Mouse (Mus musculus): ENCODE data around the gene Tnpo2. TPM values are rescaled to one million over a fixed set of nuclear protein-coding genes. Genes with fewer than 3 reads are reported as not detected.

The Tnpo2 gene
- 22.9 and 24.8 TPM in 2 replicates for polyA plus RNA-seq (2014; fragmentation: Nextera tagmentation; extraction: Ambion mirVana)

GRCm38 (mm10) chr8:85036718-85037365 is at the start of gene Tnpo2:
Gene Tnpo2 (plus strand): TSS chr8:85036915.
- Histone ChIP-seq H3K4me3 (ENCODE audit: low read depth, low read length) (peak within 1 kb of the TSS; percentile 80), H3K27me3 (replicated peaks; ENCODE audit: control insufficient read depth, insufficient read depth, low read length) (no peaks in the 10 kb centered on the region), H3K4me1 (ENCODE audit: control insufficient read depth, insufficient read depth, low read length) (peaks cover 18% of the 10 kb centered on the region), H3K36me3 (ENCODE audit: control insufficient read depth, insufficient read depth, low read length) (peaks cover 41% of the 10 kb centered on the region), H3K9ac (ENCODE audit: low read depth, low read length) (peak within 1 kb of the TSS; percentile 87), H3K27ac (replicated peaks; ENCODE audit: low read depth, low read length) (peak within 1 kb of the TSS; percentile 100), H3K4me2 (ENCODE audit: low read depth, low read length) (peak within 1 kb of the TSS; percentile 91), H3K9me3 (ENCODE audit: control insufficient read depth, low read length) (no peaks in the 10 kb centered on the region)
- ATAC-seq (ENCODE audit: low read depth) (peak; percentile 90), DNase-seq (ENCODE audit: low spot score) (peak; percentile 100)
- WGBS: under 1% methylated on average over 52 of the region's 59 CpGs

GRCm38 (mm10) chr8:84987388-84987787 is 49.3 kb upstream of the Tnpo2 start:
- DNase-seq (ENCODE audit: low spot score) (no peak), ATAC-seq (ENCODE audit: low read depth) (no peak)
- Histone ChIP-seq H3K27me3 (replicated peaks; ENCODE audit: control insufficient read depth, insufficient read depth, low read length) (no peaks in the 10 kb centered on the region), H3K4me2 (ENCODE audit: low read depth, low read length) (no peak overlapping the region), H3K4me1 (ENCODE audit: control insufficient read depth, insufficient read depth, low read length) (peaks cover 20% of the 10 kb centered on the region), H3K9ac (ENCODE audit: low read depth, low read length) (no peak overlapping the region), H3K9me3 (ENCODE audit: control insufficient read depth, low read length) (no peaks in the 10 kb centered on the region), H3K4me3 (ENCODE audit: low read depth, low read length) (no peak overlapping the region), H3K36me3 (ENCODE audit: control insufficient read depth, insufficient read depth, low read length) (no peaks in the 10 kb centered on the region), H3K27ac (replicated peaks; ENCODE audit: low read depth, low read length) (no peak overlapping the region)
- 84% methylated on average over 5 of the region's 5 CpGs for WGBS

- H3K4me2 ChIP-seq (ENCODE audit: low read depth, low read length): no peak overlapping the region
- ATAC-seq (ENCODE audit: low read depth) (no peak), DNase-seq (ENCODE audit: low spot score) (no peak)
- no peaks in the 10 kb centered on the region for H3K36me3 ChIP-seq (ENCODE audit: control insufficient read depth, insufficient read depth, low read length)
- H3K27ac ChIP-seq (replicated peaks; ENCODE audit: low read depth, low read length): no peak overlapping the region
- no peak overlapping the region for H3K9ac ChIP-seq (ENCODE audit: low read depth, low read length)
- WGBS: 61% methylated on average over 2 of the region's 2 CpGs
- no peak overlapping the region for H3K4me3 ChIP-seq (ENCODE audit: low read depth, low read length)
- H3K9me3 ChIP-seq (ENCODE audit: control insufficient read depth, low read length): no peaks in the 10 kb centered on the region
- H3K27me3 ChIP-seq (replicated peaks; ENCODE audit: control insufficient read depth, insufficient read depth, low read length): no peaks in the 10 kb centered on the region
- peaks cover 20% of the 10 kb centered on the region for H3K4me1 ChIP-seq (ENCODE audit: control insufficient read depth, insufficient read depth, low read length)
These were observed 48.8 kb upstream of the Tnpo2 start for GRCm38 (mm10) chr8:84987903-84988302.

GRCm38 (mm10) chr8:84989311-84989731 is 47.4 kb upstream of the Tnpo2 start:
- Histone ChIP-seq H3K36me3 (ENCODE audit: control insufficient read depth, insufficient read depth, low read length) (no peaks in the 10 kb centered on the region), H3K4me1 (ENCODE audit: control insufficient read depth, insufficient read depth, low read length) (peaks cover 20% of the 10 kb centered on the region), H3K4me2 (ENCODE audit: low read depth, low read length) (peak overlapping the region; percentile 97), H3K4me3 (ENCODE audit: low read depth, low read length) (no peak overlapping the region), H3K27ac (replicated peaks; ENCODE audit: low read depth, low read length) (peak overlapping the region; percentile 4; the same call in 1 of the 2 replicates), H3K27me3 (replicated peaks; ENCODE audit: control insufficient read depth, insufficient read depth, low read length) (no peaks in the 10 kb centered on the region), H3K9ac (ENCODE audit: low read depth, low read length) (0 out of 2 replicates have a peak overlapping the region, but pooled peaks have one; percentile 72), H3K9me3 (ENCODE audit: control insufficient read depth, low read length) (no peaks in the 10 kb centered on the region)
- ATAC-seq (ENCODE audit: low read depth) (no peak), DNase-seq (ENCODE audit: low spot score) (no peak)
- 6% methylated on average over 15 of the region's 15 CpGs for WGBS

GRCm38 (mm10) chr8:84989810-84990209 is 46.9 kb upstream of the Tnpo2 start:
- Histone ChIP-seq H3K9me3 (ENCODE audit: control insufficient read depth, low read length) (no peaks in the 10 kb centered on the region), H3K4me2 (ENCODE audit: low read depth, low read length) (peak overlapping the region; percentile 97), H3K4me1 (ENCODE audit: control insufficient read depth, insufficient read depth, low read length) (peaks cover 16% of the 10 kb centered on the region), H3K36me3 (ENCODE audit: control insufficient read depth, insufficient read depth, low read length) (peaks cover 2% of the 10 kb centered on the region; the same call in 1 of the 2 replicates), H3K9ac (ENCODE audit: low read depth, low read length) (peak overlapping the region; percentile 72), H3K27me3 (replicated peaks; ENCODE audit: control insufficient read depth, insufficient read depth, low read length) (no peaks in the 10 kb centered on the region), H3K4me3 (ENCODE audit: low read depth, low read length) (peak overlapping the region; percentile 73), H3K27ac (replicated peaks; ENCODE audit: low read depth, low read length) (peak overlapping the region; percentile 79)
- WGBS: under 1% methylated on average over 15 of the region's 15 CpGs
- DNase-seq (ENCODE audit: low spot score): peak; percentile 95
- peak; percentile 76 for ATAC-seq (ENCODE audit: low read depth)

- WGBS: 1% methylated on average over 14 of the region's 28 CpGs
- Histone ChIP-seq H3K27me3 (replicated peaks; ENCODE audit: control insufficient read depth, insufficient read depth, low read length) (no peaks in the 10 kb centered on the region; the same call in 1 of the 2 replicates), H3K4me1 (ENCODE audit: control insufficient read depth, insufficient read depth, low read length) (peaks cover 11% of the 10 kb centered on the region), H3K27ac (replicated peaks; ENCODE audit: low read depth, low read length) (peak within 1 kb of the TSS; percentile 79), H3K36me3 (ENCODE audit: control insufficient read depth, insufficient read depth, low read length) (peaks cover 7% of the 10 kb centered on the region; the same call in 1 of the 2 replicates), H3K4me3 (ENCODE audit: low read depth, low read length) (peak within 1 kb of the TSS; percentile 73), H3K4me2 (ENCODE audit: low read depth, low read length) (peak within 1 kb of the TSS; percentile 97), H3K9ac (ENCODE audit: low read depth, low read length) (peak within 1 kb of the TSS; percentile 75), H3K9me3 (ENCODE audit: control insufficient read depth, low read length) (no peaks in the 10 kb centered on the region)
- ATAC-seq (ENCODE audit: low read depth): peak; percentile 94
- DNase-seq (ENCODE audit: low spot score): peak; percentile 99
These were observed 46.4 kb upstream of the Tnpo2 start, which contains the start of gene Hook2 for GRCm38 (mm10) chr8:84990349-84990748. Gene Hook2 (plus strand): TSS chr8:84990603.

GRCm38 (mm10) chr8:84990836-84991235 is 45.9 kb upstream of the Tnpo2 start:
- peak overlapping the region; percentile 73 for H3K4me3 ChIP-seq (ENCODE audit: low read depth, low read length)
- H3K4me1 ChIP-seq (ENCODE audit: control insufficient read depth, insufficient read depth, low read length): peaks cover 7% of the 10 kb centered on the region; the same call in 1 of the 2 replicates
- peaks cover 7% of the 10 kb centered on the region; the same call in 1 of the 2 replicates for H3K36me3 ChIP-seq (ENCODE audit: control insufficient read depth, insufficient read depth, low read length)
- peak overlapping the region; percentile 79 for H3K27ac ChIP-seq (replicated peaks; ENCODE audit: low read depth, low read length)
- ATAC-seq (ENCODE audit: low read depth) (peak; percentile 47), DNase-seq (ENCODE audit: low spot score) (peak; percentile 92)
- WGBS: 2% methylated on average over 15 of the region's 15 CpGs
- H3K27me3 ChIP-seq (replicated peaks; ENCODE audit: control insufficient read depth, insufficient read depth, low read length): no peaks in the 10 kb centered on the region; the same call in 1 of the 2 replicates
- peak overlapping the region; percentile 97 for H3K4me2 ChIP-seq (ENCODE audit: low read depth, low read length)
- no peaks in the 10 kb centered on the region for H3K9me3 ChIP-seq (ENCODE audit: control insufficient read depth, low read length)
- peak overlapping the region; percentile 75 for H3K9ac ChIP-seq (ENCODE audit: low read depth, low read length)

GRCm38 (mm10) chr8:84994375-84994774 is 42.3 kb upstream of the Tnpo2 start:
- ATAC-seq (ENCODE audit: low read depth): no peak
- no peak for DNase-seq (ENCODE audit: low spot score)
- H3K4me2 ChIP-seq (ENCODE audit: low read depth, low read length): no peak overlapping the region
- H3K27ac ChIP-seq (replicated peaks; ENCODE audit: low read depth, low read length): no peak overlapping the region
- H3K27me3 ChIP-seq (replicated peaks; ENCODE audit: control insufficient read depth, insufficient read depth, low read length): no peaks in the 10 kb centered on the region; the same call in 1 of the 2 replicates
- H3K9ac ChIP-seq (ENCODE audit: low read depth, low read length): no peak overlapping the region
- WGBS: 95% methylated on average over 9 of the region's 9 CpGs
- no peaks in the 10 kb centered on the region for H3K9me3 ChIP-seq (ENCODE audit: control insufficient read depth, low read length)
- peaks cover 10% of the 10 kb centered on the region; the same call in 1 of the 2 replicates for H3K4me1 ChIP-seq (ENCODE audit: control insufficient read depth, insufficient read depth, low read length)
- H3K36me3 ChIP-seq (ENCODE audit: control insufficient read depth, insufficient read depth, low read length): peaks cover 15% of the 10 kb centered on the region; the same call in 1 of the 2 replicates
- H3K4me3 ChIP-seq (ENCODE audit: low read depth, low read length): no peak overlapping the region
